Mouse (Mus musculus): ENCODE data around the gene Etfbkmt.

GRCm38 (mm10) chr6:149107615-149108014, 32.0 kb upstream of the Etfbkmt start:
- TF ChIP-seq CTCF (IDR thresholded peaks at IDR 0.05; ENCODE audit: insufficient read depth, low read depth, low read length), result no peak
- TF ChIP-seq POLR2A (IDR thresholded peaks at IDR 0.05; ENCODE audit: insufficient read depth, low read depth, low read length), result no peak

All from olfactory bulb, adult 2 months (tissue).